7 mouse cellular contexts compared by ENCODE assay signal in genomic region chr4:106913411-106914049, GRCm38 (mm10). TPM values are rescaled to one million over a fixed set of nuclear protein-coding genes. Genes with fewer than 3 reads are reported as not detected.
DNase-seq lines count a peak whose midpoint lies in the region; ATAC-seq and TF ChIP-seq lines count a peak whose summit lies in the region.

No protein-coding gene starts in this region.

- peak overlapping the region; percentile 89 for H3K9ac ChIP-seq in forebrain, postnatal 0 days
- peak overlapping the region; percentile 99; the same call in 1 of the 2 replicates for H3K9ac ChIP-seq in stomach, embryonic 14.5 days (replicated peaks; ENCODE audit: low read depth, low read length)

- peak; percentile 50 for DNase-seq in ovary, postnatal 36 days (ENCODE audit: low spot score)
- DNase-seq in ovary, postnatal 14 days (ENCODE audit: low spot score): no peak
- DNase-seq in forebrain, postnatal 0 days: no peak
- peak; percentile 14 for DNase-seq in kidney, postnatal 14 days
- no peak for DNase-seq in adrenal gland, postnatal 4 days (ENCODE audit: low spot score in 2 of 2)
- no peak for DNase-seq in layer of hippocampus, adult 2 months (ENCODE audit: low spot score in 2 of 2)

- WGBS in forebrain, postnatal 0 days: 15% methylated on average over 9 of the region's 9 CpGs
- WGBS in stomach, embryonic 14.5 days: 18% methylated on average over 9 of the region's 9 CpGs

- H3K4me1 ChIP-seq in forebrain, postnatal 0 days (ENCODE audit: insufficient read depth): peaks cover 25% of the 10 kb centered on the region
- H3K4me1 ChIP-seq in stomach, embryonic 14.5 days (ENCODE audit: control insufficient read depth, insufficient read depth, low read length): peaks cover 39% of the 10 kb centered on the region

- no peak overlapping the region for H3K27ac ChIP-seq in forebrain, postnatal 0 days (ENCODE audit: low read depth, low read length)
- no peak overlapping the region for H3K27ac ChIP-seq in stomach, embryonic 14.5 days (ENCODE audit: low read length)
- H3K27ac ChIP-seq in layer of hippocampus, adult 2 months: no peak overlapping the region

- peak overlapping the region; percentile 97 for H3K4me2 ChIP-seq in forebrain, postnatal 0 days (ENCODE audit: low read depth)
- peak overlapping the region; percentile 84 for H3K4me2 ChIP-seq in stomach, embryonic 14.5 days (replicated peaks; ENCODE audit: low read depth, low read length)

- H3K4me3 ChIP-seq in forebrain, postnatal 0 days (ENCODE audit: low read depth, low read length): peak overlapping the region; percentile 91
- H3K4me3 ChIP-seq in stomach, embryonic 14.5 days (ENCODE audit: low read depth, low read length): peak overlapping the region; percentile 100
- H3K4me3 ChIP-seq in layer of hippocampus, adult 2 months: no peak overlapping the region; the same call in 1 of the 2 replicates

- TF ChIP-seq CTCF in forebrain, postnatal 0 days (IDR thresholded peaks at IDR 0.05; ENCODE audit: low read depth): no peak
- TF ChIP-seq CTCF in layer of hippocampus, adult 2 months (conservative IDR thresholded peaks at IDR 0.05): no peak

- ATAC-seq in forebrain, postnatal 0 days: no peak
- ATAC-seq in stomach, embryonic 14.5 days (ENCODE audit: insufficient number of reproducible peaks, insufficient read depth, low FRiP score, low read depth): no peak

- H3K9me3 ChIP-seq in forebrain, postnatal 0 days (ENCODE audit: low read length): no peaks in the 10 kb centered on the region
- H3K9me3 ChIP-seq in stomach, embryonic 14.5 days (ENCODE audit: control insufficient read depth, low read depth, low read length): no peaks in the 10 kb centered on the region

- H3K27me3 ChIP-seq in forebrain, postnatal 0 days (ENCODE audit: insufficient read depth, low read length): no peaks in the 10 kb centered on the region
- H3K27me3 ChIP-seq in stomach, embryonic 14.5 days (ENCODE audit: control insufficient read depth, insufficient read depth, low read length): no peaks in the 10 kb centered on the region

- H3K36me3 ChIP-seq in forebrain, postnatal 0 days (ENCODE audit: insufficient read depth): peaks cover 39% of the 10 kb centered on the region
- peaks cover 43% of the 10 kb centered on the region for H3K36me3 ChIP-seq in stomach, embryonic 14.5 days (ENCODE audit: control insufficient read depth, insufficient read depth, low read length)

RNA-seq across cellular contexts. Expression of gene Ssbp3, which starts 3.0 kb away (rescaled TPM):
- total RNA-seq in forebrain, postnatal 0 days (2014; rRNA removed): 113 and 137 TPM in 2 replicates
- 103 and 117 TPM in 2 replicates for polyA plus RNA-seq in forebrain, postnatal 0 days (2015; fragmentation: Nextera tagmentation; extraction: Ambion mirVana)
- 79.9 and 83.9 TPM in 2 replicates for polyA plus RNA-seq in stomach, embryonic 14.5 days (2014; fragmentation: Nextera tagmentation; extraction: Ambion mirVana)
- 100 to 1,000 TPM in 1 of 2 experiments, 10 to 100 TPM in 1; 95.2 to 103 TPM for total RNA-seq in adrenal gland, postnatal 4 days (2021)
- 100 to 1,000 TPM; 157 TPM for total RNA-seq in layer of hippocampus, adult 2 months (2021)

Comparison
In these comparisons a context has a peak if more than half of its experiments do, and no peak if none do; other contexts are left out.
1. DNase-seq: peak in ovary, postnatal 36 days (single experiment) and kidney, postnatal 14 days (single experiment); none in ovary, postnatal 14 days (single experiment), forebrain, postnatal 0 days (single experiment), adrenal gland, postnatal 4 days (0 of 2) and layer of hippocampus, adult 2 months (0 of 2).